Mouse (Mus musculus) MEL (cell line): ENCODE results near the gene Smoc1. TPM values are rescaled to one million over a fixed set of nuclear protein-coding genes. Genes with fewer than 3 reads are reported as not detected.
A peak's percentile ranks its signal among the peaks of the same experiment; 100 is the strongest.

Experiments
- DNase-seq: peaks from one replicate; pipeline ENCODE4 v3.0.0; 2011; ENCODE audit warnings: low read depth, low spot score
- H3K27ac ChIP-seq: 2 replicates; pipeline ENCODE4 v1.5.1; 2012; ENCODE audit warnings: low read depth, mild to moderate bottlenecking, control low read depth, low read length, moderate library complexity; ENCODE audit not compliant: control insufficient read depth
- H3K27me3 ChIP-seq, 2 experiments: fragments of 150-350 bp in 1 of 2; sonication (generic) in 1 of 2; 2 replicates each; pipeline ENCODE4 v1.6.1; 2012; ENCODE audit warnings: low read length in 2 of 2, mild to moderate bottlenecking in 2 of 2, improper control_type of control experiment in 1 of 2, moderate library complexity in 1 of 2; ENCODE audit not compliant: insufficient read depth in 2 of 2, control insufficient read depth in 1 of 2
- H3K36me3 ChIP-seq, 2 experiments: 2 replicates each; pipeline ENCODE4 v1.6.1; 2012 to 2014; ENCODE audit warnings: low read length in 2 of 2, improper control_type of control experiment in 1 of 2, inconsistent platforms in 1 of 2, mild to moderate bottlenecking in 1 of 2; ENCODE audit not compliant: insufficient read depth in 2 of 2, control insufficient read depth in 1 of 2
- H3K4me1 ChIP-seq, 2 experiments: fragments of 150-350 bp in 1 of 2; sonication (generic) in 1 of 2; 2 replicates each; pipeline ENCODE4 v1.6.1; 2012; ENCODE audit warnings: low read length in 2 of 2, improper control_type of control experiment in 1 of 2, mild to moderate bottlenecking in 1 of 2; ENCODE audit not compliant: insufficient read depth in 2 of 2, control insufficient read depth in 1 of 2
- H3K4me3 ChIP-seq, 2 experiments: fragments of 150-350 bp in 1 of 2; sonication (generic) in 1 of 2; 2 replicates each; pipeline ENCODE4 v1.5.1; 2012; ENCODE audit warnings: low read depth in 2 of 2, low read length in 2 of 2, mild to moderate bottlenecking in 2 of 2, moderate library complexity in 2 of 2, control low read depth in 1 of 2, improper control_type of control experiment in 1 of 2; ENCODE audit not compliant: control insufficient read depth in 1 of 2, insufficient read depth in 1 of 2
- H3K79me2 ChIP-seq: 2 replicates; pipeline ENCODE4 v1.6.1; 2012; ENCODE audit warnings: mild to moderate bottlenecking, low read length, moderate library complexity; ENCODE audit not compliant: control insufficient read depth, poor library complexity, insufficient read depth
- H3K9ac ChIP-seq: 2 replicates; pipeline ENCODE4 v1.6.1; 2012; ENCODE audit warnings: low read depth, mild to moderate bottlenecking, control low read depth, low read length, moderate library complexity; ENCODE audit not compliant: control insufficient read depth, poor library complexity, severe bottlenecking
- H3K9me3 ChIP-seq: fragments of 150-350 bp; sonication (generic); replicated peaks from 2 replicates; pipeline ENCODE4 v1.6.1; 2012; ENCODE audit warnings: mild to moderate bottlenecking, low read length, improper control_type of control experiment, moderate library complexity; ENCODE audit not compliant: insufficient read depth
- BHLHE40 ChIP-seq: IDR thresholded peaks from 2 replicates; pipeline ENCODE4 v1.6.1; 2012; ENCODE audit warnings: low read depth, mild to moderate bottlenecking, inconsistent platforms, low read length, improper control_type of control experiment, borderline replicate concordance
- CHD1 ChIP-seq: IDR thresholded peaks from 2 replicates; pipeline ENCODE4 v1.6.1; 2012; ENCODE audit warnings: low read depth, mild to moderate bottlenecking, inconsistent platforms, low read length, improper control_type of control experiment
- CTCF ChIP-seq, 3 experiments: IDR thresholded peaks in 2 of 3; conservative IDR thresholded peaks in 1 of 3; 2 replicates each; pipeline ENCODE4 v1.5.1; 2011 to 2012; ENCODE audit warnings: low read length in 3 of 3, low read depth in 2 of 3, mild to moderate bottlenecking in 2 of 3, improper control_type of control experiment in 1 of 3, inconsistent platforms in 1 of 3, mixed read lengths in 1 of 3, moderate library complexity in 1 of 3; ENCODE audit not compliant: control insufficient read depth in 1 of 3, insufficient read depth in 1 of 3, poor library complexity in 1 of 3, severe bottlenecking in 1 of 3
- E2F4 ChIP-seq: IDR thresholded peaks from 2 replicates; pipeline ENCODE4 v1.6.1; 2011; ENCODE audit warnings: low read depth, low read length, improper control_type of control experiment, borderline replicate concordance
- EP300 ChIP-seq, 2 experiments: IDR thresholded peaks; 2 replicates each; pipeline ENCODE4 v1.6.1; 2011; ENCODE audit warnings: improper control_type of control experiment in 2 of 2, low read length in 2 of 2, low read depth in 1 of 2, mild to moderate bottlenecking in 1 of 2
- ETS1 ChIP-seq: IDR thresholded peaks from 2 replicates; pipeline ENCODE4 v1.6.1; 2012; ENCODE audit warnings: low read depth, mild to moderate bottlenecking, inconsistent platforms, low read length, improper control_type of control experiment, moderate library complexity
- GABPA ChIP-seq: IDR thresholded peaks from 2 replicates; pipeline ENCODE4 v1.6.1; 2012; ENCODE audit warnings: low read depth, mild to moderate bottlenecking, inconsistent platforms, low read length, improper control_type of control experiment, moderate library complexity
- JUND ChIP-seq: IDR thresholded peaks from 2 replicates; pipeline ENCODE4 v1.6.1; 2011; ENCODE audit warnings: low read depth, mild to moderate bottlenecking, improper control_type of control experiment, low read length
- MAX ChIP-seq: IDR thresholded peaks from 2 replicates; pipeline ENCODE4 v1.6.1; 2011; ENCODE audit warnings: low read length, improper control_type of control experiment
- MAZ ChIP-seq: IDR thresholded peaks from 2 replicates; pipeline ENCODE4 v1.6.1; 2012; ENCODE audit warnings: low read depth, mild to moderate bottlenecking, inconsistent platforms, low read length, improper control_type of control experiment
- MEF2A ChIP-seq: IDR thresholded peaks from 2 replicates; pipeline ENCODE4 v1.6.1; 2014; ENCODE audit warnings: low read depth, mild to moderate bottlenecking, inconsistent platforms, low read length, improper control_type of control experiment; ENCODE audit not compliant: poor library complexity, insufficient replicate concordance, severe bottlenecking; ENCODE audit errors: extremely low read depth
- MXI1 ChIP-seq: IDR thresholded peaks from 2 replicates; pipeline ENCODE4 v1.6.1; 2011; ENCODE audit warnings: mild to moderate bottlenecking, low read depth, low read length, improper control_type of control experiment
- MYB ChIP-seq: IDR thresholded peaks from 2 replicates; pipeline ENCODE4 v1.6.1; 2011; ENCODE audit warnings: mild to moderate bottlenecking, low read depth, low read length, improper control_type of control experiment
- NELFE ChIP-seq: IDR thresholded peaks from 2 replicates; pipeline ENCODE4 v1.6.1; 2011; ENCODE audit warnings: low read depth, low read length, improper control_type of control experiment
- NRF1 ChIP-seq: IDR thresholded peaks from 2 replicates; pipeline ENCODE4 v1.6.1; 2014; ENCODE audit warnings: low read depth, mild to moderate bottlenecking, inconsistent platforms, low read length, improper control_type of control experiment, moderate library complexity; ENCODE audit not compliant: poor library complexity, insufficient read depth, severe bottlenecking
- RAD21 ChIP-seq: IDR thresholded peaks from 2 replicates; pipeline ENCODE4 v1.6.1; 2011; ENCODE audit warnings: mild to moderate bottlenecking, low read depth, low read length, improper control_type of control experiment
- RCOR1 ChIP-seq: IDR thresholded peaks from 2 replicates; pipeline ENCODE4 v1.6.1; 2012; ENCODE audit warnings: low read depth, mild to moderate bottlenecking, inconsistent platforms, low read length, improper control_type of control experiment
- SIN3A ChIP-seq: IDR thresholded peaks from 2 replicates; pipeline ENCODE4 v1.6.1; 2012; ENCODE audit warnings: low read length, improper control_type of control experiment, inconsistent platforms
- SMC3 ChIP-seq: IDR thresholded peaks from 2 replicates; pipeline ENCODE4 v1.6.1; 2011; ENCODE audit warnings: low read depth, low read length, improper control_type of control experiment
- TCF12 ChIP-seq: IDR thresholded peaks from 2 replicates; pipeline ENCODE4 v1.6.1; 2014; ENCODE audit warnings: low read depth, mild to moderate bottlenecking, inconsistent platforms, low read length, improper control_type of control experiment, moderate library complexity
- UBTF ChIP-seq: IDR thresholded peaks from 2 replicates; pipeline ENCODE4 v1.6.1; 2012; ENCODE audit warnings: low read depth, mild to moderate bottlenecking, inconsistent platforms, low read length, improper control_type of control experiment, moderate library complexity, borderline replicate concordance; ENCODE audit not compliant: insufficient read depth
- USF2 ChIP-seq, 2 experiments: IDR thresholded peaks; 2 replicates each; pipeline ENCODE4 v1.6.1; 2011 to 2012; ENCODE audit warnings: improper control_type of control experiment in 2 of 2, low read length in 2 of 2, borderline replicate concordance in 1 of 2, inconsistent platforms in 1 of 2, low read depth in 1 of 2, mild to moderate bottlenecking in 1 of 2; ENCODE audit not compliant: insufficient read depth in 1 of 2
- ZNF384 ChIP-seq: IDR thresholded peaks from 2 replicates; pipeline ENCODE4 v1.6.1; 2012; ENCODE audit warnings: low read depth, mild to moderate bottlenecking, inconsistent platforms, low read length, improper control_type of control experiment
- polyA plus RNA-seq, 2 experiments: library from polyadenylated mRNA; stranded (reverse) in 1 of 2; unstranded in 1 of 2; fragments of >175 nt in 1 of 2; fragments of >200 nt in 1 of 2; gene quantifications; 2 replicates each; pipeline versions ENCODE4 v1.2.1 to v1.2.4; 2012; ENCODE audit warnings: low replicate concordance in 2 of 2, low read depth in 1 of 2; ENCODE audit not compliant: insufficient read length in 2 of 2, insufficient read depth in 1 of 2, missing spikeins in 1 of 2
- total RNA-seq: library from RNA; depleted of rRNA; stranded (reverse); fragments of 300-350 nt; gene quantifications from 2 replicates; pipeline ENCODE4 v1.2.3, GENCODE M21; 2012

Gene Smoc1
- total and polyA plus RNA-seq, 3 experiments = 18.8 to 23.3 TPM; not detected in 1

GRCm38 (mm10) chr12:80992540-80993122 lies 34.0 kb upstream of the Smoc1 start:
- Histone ChIP-seq H3K9ac (no peak overlapping the region), H3K79me2 (no peaks in the 10 kb centered on the region), H3K27ac (no peak overlapping the region), H3K4me3 (no peak overlapping the region), H3K4me1 (peaks cover 2 to 4% of the 10 kb centered on the region in 2 experiments; a peak in 2 of 4 replicates), H3K27me3 (peaks cover 2 to 6% of the 10 kb centered on the region in 2 experiments), H3K9me3 (no peaks in the 10 kb centered on the region), H3K36me3 (no peaks in the 10 kb centered on the region)
- TF ChIP-seq SIN3A = no peak
- no peak for TF ChIP-seq NRF1
- no peak for TF ChIP-seq MEF2A
- TF ChIP-seq MAZ = no peak
- no peak for TF ChIP-seq EP300 (IDR thresholded peaks at IDR 0.05; ENCODE audit: low read depth in 1 of 2, low read length in 2 of 2)
- 0 out of 6 replicates have a peak, but pooled peaks of 2 of the 3 experiments have one; percentile 12 to 32 for TF ChIP-seq CTCF (IDR thresholded peaks at IDR 0.05 in 2 of 3, conservative IDR thresholded peaks at IDR 0.05 in 1 of 3; ENCODE audit: control insufficient read depth in 1 of 3, insufficient read depth in 1 of 3, low read depth in 2 of 3, low read length in 3 of 3, poor library complexity in 1 of 3, severe bottlenecking in 1 of 3)
- TF ChIP-seq RAD21 = peak; percentile 14
- no peak for TF ChIP-seq ETS1
- TF ChIP-seq TCF12 = no peak
- no peak for TF ChIP-seq MYB
- no peak for TF ChIP-seq NELFE
- no peak for TF ChIP-seq MAX
- TF ChIP-seq USF2 (IDR thresholded peaks at IDR 0.05; ENCODE audit: borderline replicate concordance in 1 of 2, insufficient read depth in 1 of 2, low read depth in 1 of 2, low read length in 2 of 2) = no peak
- TF ChIP-seq SMC3 = peak; percentile 30; the same call in 1 of the 2 replicates
- DNase-seq = no peak

DNA sequence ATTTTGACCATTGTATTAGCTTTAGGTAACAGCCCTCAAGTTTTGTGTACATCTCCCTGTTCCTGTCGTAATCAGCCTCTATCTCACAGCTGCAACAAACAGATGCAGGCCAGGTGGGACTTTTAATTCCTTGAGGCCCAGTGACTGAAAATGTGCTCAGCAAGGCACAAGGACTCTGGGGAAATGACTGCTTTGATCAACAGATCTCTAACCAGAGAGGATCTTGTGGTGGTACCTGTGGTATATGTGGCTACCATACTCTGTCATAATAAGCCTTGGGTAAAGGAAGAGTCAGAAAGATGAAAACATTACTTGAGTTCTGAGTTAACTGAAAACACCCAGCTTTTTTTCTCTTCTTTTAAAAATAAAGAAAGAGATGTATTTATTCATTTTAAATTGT lies 32.8 kb upstream of the Smoc1 start:
- Histone ChIP-seq H3K4me3 (no peak overlapping the region), H3K36me3 (no peaks in the 10 kb centered on the region), H3K79me2 (no peaks in the 10 kb centered on the region), H3K9ac (no peak overlapping the region), H3K4me1 (peaks cover 2 to 4% of the 10 kb centered on the region in 2 experiments; a peak in 2 of 4 replicates), H3K9me3 (no peaks in the 10 kb centered on the region)
- no peak for DNase-seq
- TF ChIP-seq NELFE = no peak
- no peak for TF ChIP-seq UBTF
- no peak for TF ChIP-seq RCOR1
- no peak for TF ChIP-seq USF2 (IDR thresholded peaks at IDR 0.05; ENCODE audit: borderline replicate concordance in 1 of 2, insufficient read depth in 1 of 2, low read depth in 1 of 2, low read length in 2 of 2)
- no peak for TF ChIP-seq MYB
- no peak for TF ChIP-seq BHLHE40
- no peak for TF ChIP-seq E2F4
- no peak for TF ChIP-seq ZNF384
- no peak for TF ChIP-seq SIN3A
- no peak for TF ChIP-seq JUND
- TF ChIP-seq GABPA = no peak
- TF ChIP-seq MXI1 = no peak
- no peak for TF ChIP-seq MEF2A
- TF ChIP-seq TCF12 = no peak
- TF ChIP-seq CHD1 = no peak
- TF ChIP-seq, all 39 proteins: peak for 0
- Histone ChIP-seq H3K27ac (no peak overlapping the region), H3K27me3 (peaks cover 2 to 6% of the 10 kb centered on the region in 2 experiments; a peak in 3 of 4 replicates)
